Mouse (Mus musculus) myocyte (in vitro differentiated cells): ENCODE measurements at regions not wholly inside any gene's neighbourhood (a gene's known extent, or its start where the extent isn't known, plus 50 kb on each side); places are given as distances from the start of the nearest gene placed in this dataset.

Source experiments
- CEBPB ChIP-seq: IDR thresholded peaks from 2 replicates; pipeline ENCODE4 v1.6.1; 2011; ENCODE audit warnings: mild to moderate bottlenecking, moderate library complexity; ENCODE audit not compliant: poor library complexity, insufficient read depth, severe bottlenecking
- E2F4 ChIP-seq: IDR thresholded peaks from one replicate; pipeline ENCODE4 v1.6.1; 2011; ENCODE audit warnings: mild to moderate bottlenecking, control low read depth, moderate library complexity; ENCODE audit not compliant: insufficient read depth
- MAX ChIP-seq: IDR thresholded peaks from one replicate; pipeline ENCODE4 v1.6.1; 2011; ENCODE audit warnings: low read depth, mild to moderate bottlenecking, control low read depth
- POLR2A ChIP-seq: IDR thresholded peaks from one replicate; pipeline ENCODE4 v1.6.1; 2011; ENCODE audit warnings: low read depth, mild to moderate bottlenecking, control low read depth, moderate library complexity; ENCODE audit not compliant: insufficient read length
- USF1 ChIP-seq: IDR thresholded peaks from one replicate; pipeline ENCODE4 v1.6.1; 2011; ENCODE audit warnings: low read depth, mild to moderate bottlenecking, control low read depth, moderate library complexity

GRCm38 (mm10) chr16:30658921-30659320, 59.4 kb downstream of the Fam43a start:
- TF ChIP-seq E2F4, result no peak
- TF ChIP-seq USF1, result no peak
- TF ChIP-seq MAX, result no peak
- no peak for TF ChIP-seq POLR2A
- no peak for TF ChIP-seq CEBPB
